Mouse (Mus musculus): ENCODE data around the gene Dhx40.

Gene Dhx40

DNA sequence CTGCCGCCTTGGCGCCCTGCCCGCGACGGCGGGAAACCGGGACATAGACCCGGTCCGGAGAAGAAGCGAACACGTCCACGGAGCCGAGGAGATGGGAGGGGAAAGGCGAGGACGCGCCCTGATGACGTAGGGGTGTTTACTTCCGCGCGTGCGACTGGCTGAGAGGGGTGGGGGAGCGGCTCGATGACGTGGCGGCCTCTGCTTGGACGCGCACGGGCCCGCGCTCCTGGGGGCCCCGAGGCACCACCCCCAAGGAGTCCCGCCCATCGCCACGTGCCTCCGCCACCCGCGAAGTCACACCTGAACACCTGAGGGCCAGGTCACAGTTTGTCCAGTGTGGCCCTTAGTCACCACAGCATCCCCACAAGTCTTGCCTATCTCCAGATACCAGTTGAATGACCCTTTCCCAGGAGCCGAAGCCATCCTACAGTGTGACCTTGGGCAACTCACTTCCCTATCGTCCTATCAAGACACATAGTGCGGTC lies at the start of gene Dhx40:
Gene Dhx40, minus strand, starts transcription at position 242 of the 485 bp plus-strand sequence.
- DNase-seq (ENCODE audit: extremely low spot score), result peak; percentile 92

DNA sequence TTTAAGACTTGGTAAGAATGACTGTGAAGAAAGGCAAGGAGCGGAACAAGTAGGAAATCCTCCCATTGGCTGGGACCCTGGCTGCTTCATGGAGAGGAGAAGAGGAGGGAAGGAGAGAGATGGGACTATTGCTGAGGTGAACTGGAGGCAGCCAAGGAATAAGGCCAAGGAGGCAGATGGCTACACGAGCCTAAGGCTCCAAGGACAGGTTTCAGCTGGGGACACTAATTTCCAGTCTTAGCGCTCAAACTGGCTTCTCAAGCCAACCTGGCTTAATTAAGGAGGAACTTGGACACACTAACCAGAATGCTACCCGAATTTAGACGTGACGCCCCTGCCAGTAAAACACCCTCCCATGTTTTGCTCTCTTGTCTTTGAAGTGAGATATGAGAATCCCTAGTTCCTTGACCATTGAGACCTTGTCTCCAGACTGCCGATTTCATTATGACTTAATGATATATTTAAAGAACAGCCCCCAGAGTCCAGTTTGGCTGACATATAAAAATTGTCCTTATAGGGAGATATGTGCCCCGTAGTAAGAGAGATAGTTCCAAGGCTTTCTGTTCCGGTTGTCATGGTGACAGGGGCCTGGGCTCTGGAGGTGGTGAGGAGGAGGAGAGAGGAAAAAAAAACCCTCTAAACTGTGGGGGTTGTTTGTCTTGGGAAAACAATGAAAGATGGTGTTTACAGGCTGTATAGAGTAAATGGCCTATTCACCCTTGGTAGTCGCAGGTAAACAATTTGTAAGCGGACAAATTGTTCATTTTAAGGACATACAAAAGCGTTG lies 48.3 kb upstream of the Dhx40 start:
- DNase-seq (ENCODE audit: extremely low spot score), result no peak

DNA sequence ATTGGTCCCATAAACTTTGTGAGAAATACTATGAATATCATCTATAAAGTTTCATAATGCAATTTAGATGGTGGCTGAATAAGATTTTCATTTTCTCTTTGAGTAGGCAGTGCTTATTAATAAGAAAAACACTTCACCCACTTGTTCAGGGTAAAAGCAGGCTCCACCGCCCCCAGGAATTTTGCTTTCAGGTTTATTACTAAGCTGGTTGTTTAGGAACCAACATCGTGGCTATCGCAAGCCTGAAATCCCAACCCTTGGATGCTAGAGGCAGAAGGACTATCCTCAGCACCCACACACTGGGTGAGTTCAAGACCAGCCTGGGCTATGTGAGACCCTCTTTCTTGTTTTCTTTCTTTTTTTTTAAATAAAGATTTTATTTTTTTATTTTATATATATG lies 45.5 kb upstream of the Dhx40 start:
- DNase-seq (ENCODE audit: extremely low spot score), result no peak

DNA sequence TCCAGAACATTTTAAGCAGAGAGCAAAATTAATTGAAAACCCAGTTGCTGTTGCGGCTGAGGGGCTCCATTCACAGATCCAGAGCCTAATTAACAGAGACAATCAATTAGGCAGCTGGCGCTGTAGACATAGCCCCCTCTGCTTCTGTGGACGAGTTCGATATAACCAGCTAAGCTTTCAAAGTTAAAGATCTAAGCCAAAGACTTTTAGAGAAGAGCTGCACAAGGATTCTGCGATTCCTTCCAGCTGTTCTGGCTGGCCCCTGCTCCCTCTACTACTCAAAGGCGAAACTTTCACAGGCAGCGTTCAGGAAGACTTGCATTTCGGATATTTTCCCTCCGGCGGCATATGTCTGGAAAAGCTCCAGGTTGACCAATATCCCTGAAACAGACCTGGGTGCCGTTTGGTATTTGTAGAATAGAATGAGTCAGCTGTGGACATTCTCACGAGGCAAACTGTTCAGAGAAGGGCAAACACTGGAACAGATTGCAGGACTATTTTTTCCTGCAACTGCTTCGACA lies 45.0 kb upstream of the Dhx40 start:
- no peak for DNase-seq (ENCODE audit: extremely low spot score)

DNA sequence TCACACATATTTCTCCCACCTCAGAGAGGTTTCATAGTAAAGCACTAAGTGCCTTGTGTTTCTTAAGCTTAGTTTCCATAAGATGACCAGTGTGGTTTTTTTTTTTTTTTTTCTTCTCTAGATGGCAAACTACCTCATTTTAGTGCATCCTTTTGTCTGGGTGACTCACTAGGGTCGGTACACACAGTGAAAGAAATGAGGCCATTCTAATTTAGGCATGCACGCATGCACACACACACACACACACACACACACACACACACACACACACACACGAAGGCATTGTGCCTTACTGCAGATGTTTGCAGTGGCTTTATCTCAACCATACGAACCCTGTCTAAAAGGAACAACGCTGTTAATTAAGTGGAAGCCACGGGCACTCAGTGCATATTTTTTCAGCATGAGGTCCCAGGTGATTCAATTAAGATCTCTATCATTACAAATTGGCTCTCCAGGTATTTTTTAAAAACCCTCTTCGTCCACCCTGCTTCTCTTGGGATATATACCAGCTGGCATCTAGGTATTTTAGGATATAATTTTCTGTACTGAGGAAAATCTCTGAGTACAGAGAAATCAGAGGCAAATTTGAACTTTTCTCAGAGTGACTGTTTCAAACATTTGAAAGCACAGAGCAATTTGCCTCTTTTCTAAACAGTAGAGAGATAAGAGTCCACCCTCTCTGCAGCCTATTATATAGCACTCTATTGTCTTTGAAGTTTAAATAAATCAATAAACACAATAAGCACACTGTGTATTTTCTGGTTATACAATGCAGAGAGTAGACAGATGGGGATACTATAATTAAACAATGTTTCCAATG lies 44.4 kb upstream of the Dhx40 start:
- no peak for DNase-seq (ENCODE audit: extremely low spot score)

DNA sequence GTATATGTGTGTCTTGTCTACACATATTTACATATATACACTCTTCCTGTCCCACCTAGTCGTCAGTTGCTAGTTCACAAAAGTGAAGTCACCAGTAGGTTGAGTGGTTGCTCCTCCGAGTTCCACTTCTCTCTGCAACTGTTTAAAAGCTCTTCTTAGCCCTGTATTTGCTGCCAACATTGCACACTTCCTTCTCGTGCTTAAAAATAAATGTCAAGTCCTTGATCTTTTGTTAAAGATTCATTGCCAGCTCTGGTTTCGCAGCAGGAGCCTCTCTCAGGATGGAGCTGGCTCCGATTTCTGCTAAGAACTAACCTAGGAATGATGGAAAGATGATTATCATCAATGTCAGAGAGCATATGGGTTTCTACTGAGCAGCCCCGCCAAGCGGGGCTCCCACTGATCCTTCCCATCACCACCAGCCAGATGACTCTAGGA lies 43.7 kb upstream of the Dhx40 start:
- DNase-seq (ENCODE audit: extremely low spot score), result no peak

DNA sequence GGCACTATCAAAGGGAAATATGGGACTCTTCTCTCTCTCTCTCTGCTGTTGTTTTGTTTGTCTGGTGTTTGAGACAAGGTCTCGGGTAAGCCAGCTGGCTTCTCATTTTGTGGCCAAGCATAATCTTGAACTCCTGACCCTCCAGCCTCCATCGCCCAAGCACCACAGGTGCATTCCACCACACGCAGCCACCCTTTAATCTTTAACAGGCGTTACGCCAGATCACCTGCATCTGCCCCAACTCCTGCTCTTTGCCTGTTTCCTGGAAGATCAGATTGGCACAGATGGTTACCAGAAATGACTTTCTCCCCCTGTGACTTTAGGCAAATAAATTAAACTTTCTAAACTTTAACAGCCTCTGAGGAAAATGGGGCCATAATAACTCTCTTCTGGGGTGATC lies 36.3 kb upstream of the Dhx40 start:
- no peak for DNase-seq (ENCODE audit: extremely low spot score)

DNA sequence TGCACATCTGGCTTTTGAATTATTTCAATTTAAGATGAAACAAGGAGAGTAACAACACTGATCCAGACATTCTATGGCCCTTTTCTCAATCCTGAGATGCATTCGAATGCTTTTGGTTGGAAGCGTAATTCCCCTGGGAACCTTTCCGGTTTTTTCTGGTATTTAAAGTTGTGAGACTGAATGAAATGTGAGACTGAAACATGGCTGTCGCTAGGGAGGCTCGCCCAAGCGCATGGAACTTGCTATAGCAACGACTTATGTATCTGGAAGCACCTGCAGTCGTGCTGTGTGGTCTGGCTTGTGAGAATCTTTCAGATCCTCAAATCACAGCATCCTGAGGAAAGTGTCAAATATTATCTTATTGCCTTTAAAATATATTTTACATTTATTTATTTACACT lies 33.7 kb upstream of the Dhx40 start:
- DNase-seq (ENCODE audit: extremely low spot score), result no peak

DNA sequence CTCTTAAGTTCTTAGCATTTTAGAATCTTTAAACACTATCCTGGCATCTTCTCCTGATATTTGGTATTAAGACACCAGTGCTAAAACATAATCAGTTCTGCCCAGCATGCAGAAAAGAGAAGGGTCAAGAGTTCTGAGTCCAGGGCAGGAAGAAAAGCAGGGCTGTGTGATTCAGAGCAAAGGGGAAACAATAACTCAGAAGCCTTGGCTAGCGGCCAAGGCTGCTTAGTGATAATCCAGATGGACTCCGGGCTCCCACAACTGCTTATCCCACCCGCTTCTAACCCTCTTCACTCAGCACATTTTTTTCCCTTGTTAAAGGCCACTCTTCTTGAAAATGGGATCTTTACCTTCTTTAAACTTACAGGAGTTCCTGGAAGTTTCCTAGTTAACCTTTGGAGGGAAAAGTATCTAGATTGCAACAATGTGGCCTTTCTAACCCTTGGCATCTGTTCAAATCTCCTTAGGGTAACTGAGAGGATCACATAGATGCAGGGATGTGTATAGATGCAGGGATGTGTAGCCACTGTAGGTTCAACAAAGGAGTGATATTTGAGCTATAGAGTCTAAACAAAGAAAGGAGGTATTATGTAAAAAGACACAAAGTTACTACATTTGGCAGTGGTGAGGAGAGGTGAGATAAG lies 33.1 kb upstream of the Dhx40 start:
- peak; percentile 14 for DNase-seq (ENCODE audit: extremely low spot score)

DNA sequence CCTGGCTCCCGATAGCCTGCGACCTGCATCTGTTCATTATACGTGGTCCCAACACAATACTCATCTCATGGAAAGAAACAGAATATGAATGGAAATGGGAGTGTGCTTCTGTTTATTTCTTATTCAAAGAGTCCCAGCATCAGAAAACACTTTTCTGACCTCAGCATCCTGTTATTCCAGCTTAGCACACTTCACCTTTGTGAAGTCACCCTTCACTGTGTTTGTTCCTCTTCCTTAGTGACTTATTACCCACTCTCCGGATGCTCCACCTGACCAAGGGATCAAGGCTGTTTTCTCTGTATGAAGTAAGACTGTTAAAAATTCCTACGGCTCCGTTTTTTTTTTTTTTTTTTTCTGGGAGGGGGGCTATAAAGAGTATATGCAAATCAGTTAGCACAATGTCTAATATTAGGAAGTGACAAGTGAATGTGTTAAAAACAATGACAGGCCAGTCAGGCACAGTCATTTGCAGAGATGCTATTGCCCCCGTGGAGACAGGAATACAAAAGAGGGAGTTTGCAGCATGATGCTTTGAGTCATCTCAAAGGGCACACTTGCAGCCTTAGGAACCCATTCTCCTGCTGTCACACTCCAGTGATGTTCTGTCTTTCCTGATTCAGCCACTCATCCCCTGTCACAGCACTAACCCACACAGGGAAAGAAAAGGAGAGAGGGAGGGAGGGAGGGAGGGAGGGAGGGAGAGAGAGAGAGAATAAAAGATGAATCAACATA lies 32.3 kb upstream of the Dhx40 start:
- DNase-seq (ENCODE audit: extremely low spot score), result no peak

DNA sequence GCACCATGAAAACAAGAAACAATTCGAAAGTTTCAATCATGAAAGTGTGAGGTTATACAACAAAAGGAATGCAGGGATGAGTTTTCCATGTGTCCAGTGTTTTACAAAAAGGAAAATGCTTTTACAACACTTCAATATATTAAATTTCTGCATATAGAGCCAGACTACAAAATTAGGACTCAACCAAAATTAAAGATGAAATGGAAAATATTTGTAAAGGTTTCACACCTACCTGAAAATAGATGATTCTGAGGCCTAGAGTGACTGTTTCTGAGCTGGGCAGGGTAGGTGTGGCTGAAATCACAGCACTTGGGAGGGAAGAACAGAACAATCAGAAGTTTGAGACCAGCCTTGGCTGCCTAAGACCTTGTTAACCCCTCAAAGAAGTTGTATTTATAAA lies 31.2 kb upstream of the Dhx40 start:
- no peak for DNase-seq (ENCODE audit: extremely low spot score)

DNA sequence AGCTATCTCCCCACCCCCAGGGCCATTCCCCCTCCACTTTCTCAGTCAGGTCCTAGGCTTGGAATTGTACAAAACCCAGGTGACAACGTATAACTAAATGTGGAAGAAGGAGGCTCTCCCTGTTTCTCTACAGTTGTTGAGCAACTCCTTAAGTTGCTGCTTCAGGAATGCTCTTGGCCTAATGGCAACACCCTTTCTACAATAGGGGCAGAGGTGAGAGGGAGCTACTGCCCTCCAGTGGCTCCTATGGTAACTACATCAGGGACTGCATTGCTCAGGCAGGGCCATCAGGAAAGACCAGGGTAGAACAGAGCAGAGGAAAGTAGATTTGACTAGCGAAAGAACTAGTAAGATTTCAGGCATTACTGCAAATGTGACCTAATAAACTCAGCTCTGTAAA lies 28.8 kb upstream of the Dhx40 start:
- peak; percentile 62 for DNase-seq (ENCODE audit: extremely low spot score)

DNA sequence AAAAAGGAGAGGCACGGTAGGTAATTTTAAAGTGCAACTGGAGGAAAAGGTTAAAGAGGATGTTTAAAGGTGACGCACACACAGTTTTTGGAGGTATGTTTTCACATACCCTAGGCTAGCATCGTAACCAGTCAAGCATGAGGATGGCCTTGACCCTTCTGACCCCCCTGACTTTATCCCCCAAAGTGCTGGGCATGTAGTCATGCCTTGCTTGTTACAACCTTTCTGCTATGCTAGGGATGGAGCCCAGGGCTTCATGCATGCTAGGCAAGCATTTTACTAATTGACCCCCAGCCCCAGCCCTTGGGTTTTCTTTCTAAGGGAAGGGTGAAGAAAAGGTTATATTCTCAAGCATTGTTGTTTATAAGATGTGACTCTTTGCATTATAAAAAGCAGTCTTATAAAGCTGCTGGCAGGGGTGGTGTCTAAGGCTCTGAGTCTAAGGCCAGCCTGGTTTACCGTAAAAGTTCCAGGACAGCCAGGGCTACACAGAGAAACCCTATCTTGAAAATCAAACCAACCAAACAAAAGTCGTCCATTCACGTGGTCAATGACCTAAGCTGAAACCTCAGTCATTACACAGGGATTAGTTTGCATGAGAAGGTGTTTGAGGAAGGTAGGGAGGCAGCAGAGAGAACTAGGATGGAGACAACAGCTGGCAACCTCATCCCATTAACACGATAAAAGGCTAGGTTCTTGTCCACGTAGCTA lies 27.2 kb upstream of the Dhx40 start:
- no peak for DNase-seq (ENCODE audit: extremely low spot score)

DNA sequence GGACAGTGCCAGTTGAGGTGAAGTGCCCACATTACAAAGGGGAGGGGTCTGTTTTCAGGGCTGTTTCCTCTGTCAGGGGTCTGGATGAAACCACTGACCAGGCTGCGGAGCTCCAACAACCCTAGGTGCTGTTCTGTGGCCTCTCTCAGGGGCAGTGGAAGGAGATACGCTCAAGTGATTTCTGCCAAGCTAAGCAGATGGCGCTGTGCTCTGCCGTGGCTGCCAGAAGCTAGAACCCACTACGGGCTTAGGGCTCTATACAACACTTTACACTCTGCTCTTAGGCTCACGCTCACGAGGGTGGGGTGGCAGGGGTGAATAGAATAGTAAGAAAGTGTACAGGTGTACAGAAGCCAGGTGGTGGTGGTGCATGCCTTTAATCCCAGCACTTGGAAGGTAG lies 26.5 kb upstream of the Dhx40 start:
- DNase-seq (ENCODE audit: extremely low spot score), result no peak

DNA sequence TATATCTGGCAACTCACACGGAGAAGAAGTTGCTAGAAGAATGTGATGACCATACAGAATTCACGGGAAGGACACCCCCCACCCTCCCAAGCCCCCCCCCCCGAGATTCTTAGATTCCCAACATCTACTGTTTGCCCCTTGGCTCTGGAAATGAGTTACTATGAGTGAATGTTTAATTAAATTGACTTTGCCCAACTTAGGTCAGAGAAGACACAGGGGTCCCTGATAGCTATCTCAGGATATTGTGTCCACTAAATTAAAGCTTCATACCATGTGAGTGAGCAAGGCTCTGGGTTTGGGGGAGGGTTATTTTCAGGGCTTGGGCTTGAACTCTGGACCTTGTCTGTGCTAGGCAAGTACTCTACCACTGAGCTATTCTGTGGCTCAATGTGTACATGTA lies 25.6 kb upstream of the Dhx40 start:
- no peak for DNase-seq (ENCODE audit: extremely low spot score)

DNA sequence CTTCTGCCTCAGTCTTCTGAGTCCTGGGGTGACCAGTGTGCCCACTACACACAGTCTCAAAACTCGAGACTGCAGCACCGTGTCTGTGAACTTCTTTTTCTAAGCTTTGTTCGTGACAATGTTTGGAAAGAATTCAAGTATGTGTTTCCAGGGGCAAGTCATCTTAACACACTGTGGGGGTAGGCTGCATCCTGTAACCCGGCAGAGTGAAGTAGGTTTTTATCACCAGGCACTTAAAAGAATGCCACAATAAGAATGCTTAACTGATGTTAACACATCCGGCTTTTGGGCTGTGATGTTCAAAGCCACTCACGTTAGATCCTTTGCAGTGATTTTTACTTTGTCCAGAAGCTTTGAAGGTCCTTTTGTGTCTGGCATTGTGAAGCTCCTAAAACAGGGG lies 20.9 kb upstream of the Dhx40 start:
- no peak for DNase-seq (ENCODE audit: extremely low spot score)

DNA sequence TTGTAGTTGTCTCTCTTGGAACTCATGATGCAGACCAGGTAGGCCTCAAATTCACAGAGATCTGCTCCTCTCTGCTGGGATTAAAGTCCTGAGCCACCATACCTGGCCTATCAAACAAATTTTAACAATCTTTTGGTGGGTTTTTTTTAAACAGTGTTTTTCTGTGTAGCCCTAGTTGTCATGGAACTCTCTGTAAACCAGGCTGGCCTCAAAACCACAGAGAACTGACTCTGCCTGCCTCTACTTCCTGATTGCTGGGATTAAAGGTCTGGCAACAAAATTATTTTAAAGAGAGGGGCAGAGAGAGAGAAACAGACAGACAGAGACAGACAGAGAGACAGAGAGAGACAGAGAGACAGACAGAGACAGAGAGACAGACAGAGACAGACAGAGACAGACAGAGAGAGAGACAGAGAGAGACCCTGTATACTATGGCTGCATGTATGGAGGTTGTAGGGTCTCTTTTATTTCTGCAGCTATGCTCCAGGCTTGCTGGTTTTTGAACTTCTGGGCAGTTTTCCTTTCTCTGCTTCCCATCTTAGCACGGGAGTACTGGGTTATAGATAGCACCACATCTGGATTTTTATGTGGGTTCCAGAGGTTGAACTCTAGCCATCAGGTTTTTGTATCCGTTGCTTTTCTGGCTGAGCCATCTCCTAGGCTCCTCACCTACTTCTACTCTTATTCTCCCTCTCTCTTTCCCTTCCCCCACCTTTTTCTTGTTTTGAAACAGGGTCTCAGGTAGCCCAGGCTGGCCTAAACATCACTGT lies 20.1 kb upstream of the Dhx40 start:
- DNase-seq (ENCODE audit: extremely low spot score), result no peak

DNA sequence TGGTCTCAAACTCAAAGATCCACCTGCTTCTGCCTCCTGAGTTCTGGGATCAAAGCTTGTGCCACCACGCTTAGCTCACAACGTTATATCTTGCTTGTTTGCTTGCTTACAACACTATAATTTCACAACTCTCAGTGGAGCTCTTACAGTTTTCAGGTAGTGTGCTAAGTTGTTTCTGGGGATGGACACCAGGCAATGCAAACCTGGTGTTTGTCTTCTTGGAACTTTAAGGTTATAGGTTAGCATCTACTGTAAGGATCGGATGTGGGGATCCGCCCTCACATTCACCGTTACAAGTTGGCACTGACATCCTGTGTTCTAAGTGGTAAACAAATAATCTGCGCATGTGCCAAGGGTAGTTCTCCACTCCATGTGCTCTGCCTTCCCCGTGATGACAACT lies 16.9 kb upstream of the Dhx40 start:
- no peak for DNase-seq (ENCODE audit: extremely low spot score)

DNA sequence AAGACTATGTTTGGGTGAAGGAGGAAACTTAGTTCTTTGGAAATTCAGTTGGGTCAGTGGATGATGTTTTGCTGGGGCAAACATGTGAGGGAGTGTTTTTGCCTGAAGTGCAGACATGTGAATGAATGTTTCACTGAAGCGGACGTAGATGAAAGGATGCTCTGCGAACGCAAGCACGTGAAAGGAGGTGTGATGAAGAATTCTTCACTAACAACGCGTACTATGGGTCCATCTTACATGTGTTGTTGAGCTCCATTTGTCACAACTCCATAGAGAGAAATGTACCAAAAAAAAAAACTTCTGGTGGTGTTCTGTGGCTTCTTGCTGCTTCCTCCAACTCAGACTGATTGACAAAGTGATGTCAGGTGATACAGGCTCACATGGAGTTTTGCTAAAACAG lies 15.0 kb upstream of the Dhx40 start:
- DNase-seq (ENCODE audit: extremely low spot score), result no peak

DNA sequence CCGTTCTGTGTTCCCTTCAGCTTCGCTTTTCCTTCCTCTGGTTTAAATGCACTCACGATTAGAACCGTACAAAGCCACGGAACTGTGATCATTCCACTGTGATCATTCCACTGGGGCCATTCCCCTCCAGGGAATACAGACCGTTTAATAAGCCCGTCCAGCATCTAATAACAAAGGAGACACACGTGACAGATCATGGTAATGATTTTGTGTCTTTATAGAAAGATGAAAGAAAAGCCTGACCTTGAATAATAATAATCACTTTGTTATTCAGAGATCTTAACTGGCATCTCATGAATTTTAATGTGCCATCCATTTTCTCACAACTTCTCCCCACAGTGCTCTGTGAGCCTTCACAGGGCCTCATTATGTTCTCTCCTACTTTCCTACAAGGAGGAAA lies 12.0 kb upstream of the Dhx40 start:
- no peak for DNase-seq (ENCODE audit: extremely low spot score)
